Mouse (Mus musculus) mature B cell (primary cell): ENCODE measurements around the gene Tubd1.
"Not testable (repeated sequence)": the region's sequence is repeated elsewhere in the genome, so short reads cannot be mapped to it uniquely, and the experiment has no call there.

Experiments used
- in situ Hi-C: fragments of 300-500 bp; cut with MboI; formaldehyde crosslinking; loops from 2 replicates; pipeline ENCODE4 v1.14.3; 2019

The Tubd1 gene

DNA sequence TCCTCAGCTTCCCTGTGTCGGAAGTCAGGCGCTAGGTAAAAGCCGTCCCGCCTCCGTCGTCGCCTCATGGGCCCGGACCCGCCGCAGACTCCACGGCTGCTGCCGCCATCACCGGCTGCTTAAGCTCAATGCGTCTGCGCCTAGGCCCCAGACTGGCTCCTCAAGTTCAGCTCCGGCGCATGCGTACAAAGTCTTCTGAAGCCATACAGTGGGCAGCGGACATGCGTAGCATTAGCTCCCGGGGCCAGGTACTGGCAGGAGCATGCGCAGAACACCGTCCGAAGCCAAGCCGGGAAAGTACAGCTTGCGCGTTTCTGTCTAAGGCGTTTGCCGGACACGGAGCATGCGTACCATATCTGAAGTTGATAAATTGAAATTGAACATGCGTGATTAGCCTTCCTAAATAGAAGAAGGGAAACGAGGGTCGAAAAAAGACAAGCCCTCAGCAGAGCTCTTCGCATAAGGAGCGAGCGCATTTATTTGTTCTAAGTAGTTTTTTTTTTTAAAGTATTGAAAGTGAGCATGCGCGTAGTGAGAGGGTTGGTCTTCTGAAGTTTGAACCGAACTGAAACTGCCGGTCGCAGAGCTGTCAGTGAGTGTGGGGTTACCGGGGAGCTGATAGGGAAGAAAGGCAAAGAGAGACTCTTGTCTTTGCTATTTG, at the start of gene Tubd1, which contains the start of gene Rps6kb1:
Tubd1 (plus strand) TSS at position 353 of the 661 bp plus-strand sequence.
Rps6kb1 (minus strand) TSS at position 167 of the 661 bp plus-strand sequence.
- in situ Hi-C loops = no loop called here

DNA sequence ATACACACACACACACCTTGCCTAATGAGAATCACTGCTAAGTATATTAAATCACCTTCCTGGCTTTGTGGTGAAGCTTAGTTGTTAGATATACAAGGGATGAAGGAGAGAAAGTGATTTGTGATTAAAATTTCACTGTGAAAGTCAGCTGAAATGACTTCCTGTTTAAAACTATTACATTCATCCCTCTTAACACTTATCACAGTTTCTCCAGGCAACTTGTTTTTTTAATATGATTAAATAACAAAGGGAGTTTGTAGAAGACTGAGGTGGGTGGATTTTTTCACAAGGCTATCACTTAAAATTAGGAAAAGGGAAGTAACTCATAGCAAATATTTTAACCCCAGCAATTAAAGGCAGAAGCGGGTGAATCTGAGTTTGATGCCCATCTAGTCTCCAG, 47.4 kb upstream of the Tubd1 start:
- in situ Hi-C loops = no loop called here

DNA sequence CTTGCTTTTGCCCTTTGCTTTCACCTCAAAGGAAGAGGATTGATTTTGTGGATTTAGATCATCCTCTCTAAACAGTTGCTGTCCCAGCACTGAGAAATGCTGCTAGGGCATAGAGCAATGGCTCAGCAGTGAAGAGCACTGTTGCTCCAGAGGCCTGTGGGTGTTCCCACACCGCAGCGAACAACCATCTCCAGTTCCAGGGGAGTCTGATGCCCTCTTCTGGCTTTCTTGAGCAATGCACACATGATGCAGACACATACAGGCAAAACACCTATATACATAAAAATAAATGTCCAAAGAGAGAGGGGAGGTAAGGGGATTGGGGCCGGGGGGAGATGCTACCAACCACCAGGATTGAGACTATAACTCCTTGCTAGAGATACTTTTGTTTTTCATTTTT, 46.9 kb upstream of the Tubd1 start:
- in situ Hi-C loops = no loop called here

DNA sequence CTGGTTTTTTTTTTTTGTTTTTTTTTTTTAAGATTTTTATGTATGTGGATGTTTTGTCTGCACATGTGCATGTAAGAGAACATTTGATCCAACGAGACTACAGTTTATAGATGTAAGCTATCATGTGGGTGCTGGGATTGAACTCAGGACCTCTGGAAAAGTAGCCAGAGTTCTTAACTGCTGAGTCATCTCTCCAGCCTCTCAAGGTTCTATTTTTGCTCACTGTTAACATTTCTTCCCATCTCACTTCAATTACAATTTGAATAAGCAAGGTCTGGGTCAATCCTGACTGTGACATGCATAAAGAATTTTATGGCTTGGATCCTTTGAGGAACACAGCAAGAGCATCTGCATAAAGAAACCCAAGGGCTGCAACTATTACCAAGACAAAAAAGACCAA, 44.0 kb upstream of the Tubd1 start:
- in situ Hi-C loops = no loop called here

DNA sequence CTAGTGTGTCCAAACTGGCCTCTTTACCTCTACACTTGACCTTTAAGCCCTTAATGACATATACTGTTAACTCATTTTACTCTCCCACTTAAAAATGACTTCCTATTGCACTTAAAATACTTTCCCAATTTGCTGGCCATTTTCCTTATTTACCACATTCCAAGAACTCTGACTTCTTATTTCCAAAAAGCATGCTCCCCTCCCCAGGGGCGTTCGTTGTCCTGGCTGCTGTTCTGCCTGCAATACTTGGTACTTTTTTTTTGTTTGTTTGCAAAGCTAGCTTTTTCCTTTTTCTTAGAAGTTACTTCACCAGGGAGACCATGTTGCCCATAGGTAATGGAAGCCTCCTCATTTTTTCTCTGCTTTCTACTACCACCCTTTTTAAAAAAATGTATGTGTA, 41.7 kb upstream of the Tubd1 start:
- in situ Hi-C loops = no loop called here

DNA sequence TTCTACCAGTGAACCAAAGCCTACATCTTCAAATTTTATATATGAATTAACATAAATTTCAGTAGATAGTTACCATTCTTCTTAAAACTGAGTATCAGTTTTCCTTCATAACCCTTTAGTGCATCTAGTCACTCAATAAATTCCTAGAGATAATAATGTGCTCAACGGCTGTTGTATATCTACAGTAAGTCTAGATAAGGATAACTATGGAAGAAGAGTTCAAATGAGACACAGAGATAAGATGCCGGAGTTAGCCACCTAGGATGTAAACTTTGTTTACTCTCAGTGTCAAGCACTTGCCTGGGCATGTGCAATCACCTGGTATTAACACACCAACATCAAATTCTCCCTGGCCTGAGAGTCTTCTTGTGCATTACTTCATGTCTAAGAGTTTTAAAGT, 37.5 kb upstream of the Tubd1 start:
- in situ Hi-C loops = no loop called here

DNA sequence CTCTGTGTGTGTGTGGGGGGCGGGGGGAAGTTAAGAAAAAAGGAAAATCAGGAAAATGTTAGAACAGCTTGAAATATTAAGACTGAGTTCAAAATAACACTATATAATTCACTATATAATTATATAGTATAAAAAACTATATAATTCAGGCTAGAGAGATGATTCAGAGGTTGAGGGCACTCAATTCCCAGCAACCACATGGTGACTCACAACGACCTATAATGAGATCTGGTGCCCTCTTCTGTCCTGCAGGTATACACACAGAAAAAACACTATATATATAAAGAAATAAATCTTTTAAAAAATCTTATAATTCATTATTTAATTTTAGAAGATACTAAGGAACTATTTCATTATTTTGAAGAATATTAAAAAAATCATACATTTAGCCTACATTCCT, 36.8 kb upstream of the Tubd1 start:
- in situ Hi-C loops = no loop called here

DNA sequence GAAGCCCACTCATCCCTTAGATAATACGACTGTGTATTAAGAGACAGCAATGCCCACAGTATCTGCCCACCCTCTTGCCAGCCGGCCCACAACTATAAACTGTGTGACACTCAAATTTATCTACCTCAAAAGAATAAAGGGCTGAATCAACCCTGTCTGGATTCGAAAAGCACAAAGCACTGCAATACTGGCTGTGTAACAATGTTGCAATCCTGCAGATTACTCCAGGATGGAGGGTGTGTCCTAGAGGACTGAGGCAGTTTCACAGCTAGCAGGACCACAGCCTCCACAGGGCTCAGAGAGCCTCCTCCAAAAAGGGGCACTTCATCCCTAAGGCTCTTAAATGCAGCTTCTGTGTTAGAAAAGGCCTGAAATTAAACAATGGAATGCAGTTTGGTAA, 28.2 kb upstream of the Tubd1 start:
- in situ Hi-C loops = no loop called here

DNA sequence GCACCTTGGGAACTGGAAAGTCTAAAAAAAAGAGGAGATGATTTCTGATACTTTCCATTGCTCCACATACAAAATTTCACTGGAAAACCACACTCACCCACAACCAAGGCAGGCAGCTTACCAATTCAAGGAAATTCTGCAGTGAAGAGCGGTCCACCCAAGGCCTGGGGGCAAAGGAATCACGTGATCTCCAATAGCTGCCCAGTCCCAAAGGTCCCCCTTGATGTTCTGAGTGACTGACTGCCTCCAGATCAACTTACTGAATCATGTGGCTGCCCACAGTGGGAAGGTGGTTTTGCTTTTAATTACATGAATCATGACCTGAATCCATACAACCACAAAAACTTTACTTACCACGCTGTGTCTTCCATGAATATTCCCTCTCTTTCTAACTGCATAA, 27.6 kb upstream of the Tubd1 start:
- in situ Hi-C loops = no loop called here

DNA sequence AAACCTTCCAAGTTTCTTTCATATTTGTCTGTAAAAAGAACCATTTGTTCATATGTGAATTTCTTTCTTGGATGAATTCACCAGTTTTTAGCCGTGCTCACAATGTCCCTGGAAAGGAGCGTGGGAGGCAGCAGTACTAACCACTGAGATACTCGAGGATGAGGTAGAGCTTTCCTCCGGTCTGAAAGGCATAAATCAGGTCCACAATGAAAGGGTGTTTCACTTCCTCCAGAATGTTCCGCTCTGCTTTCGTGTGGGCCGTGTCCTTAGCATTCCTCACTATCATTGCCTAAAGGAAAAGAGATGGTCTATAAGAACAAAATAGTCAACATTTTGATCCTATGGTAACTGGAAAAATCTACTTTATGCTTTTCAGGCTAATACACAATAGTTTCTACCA, 25.0 kb upstream of the Tubd1 start:
- in situ Hi-C loops = no loop called here

DNA sequence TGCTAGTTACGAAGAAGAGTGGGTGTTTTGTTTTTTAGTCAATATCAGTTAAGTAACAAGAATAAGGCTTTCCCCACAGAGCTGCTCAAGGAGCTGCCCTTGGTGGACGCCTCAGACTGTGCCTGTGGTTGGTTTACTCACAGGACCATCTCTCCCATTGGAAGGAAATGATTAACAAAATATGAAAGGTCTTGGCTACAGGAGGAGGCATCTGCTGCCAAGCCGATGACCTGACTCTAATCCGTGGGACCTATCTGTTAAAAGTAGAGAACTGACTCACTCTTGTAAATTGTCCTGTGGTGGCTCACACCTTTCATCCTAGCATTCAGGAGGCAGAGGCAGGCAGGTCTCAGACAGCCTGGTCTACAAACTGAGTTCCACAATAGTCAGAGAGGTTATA, 17.3 kb upstream of the Tubd1 start:
- in situ Hi-C loops = no loop called here

DNA sequence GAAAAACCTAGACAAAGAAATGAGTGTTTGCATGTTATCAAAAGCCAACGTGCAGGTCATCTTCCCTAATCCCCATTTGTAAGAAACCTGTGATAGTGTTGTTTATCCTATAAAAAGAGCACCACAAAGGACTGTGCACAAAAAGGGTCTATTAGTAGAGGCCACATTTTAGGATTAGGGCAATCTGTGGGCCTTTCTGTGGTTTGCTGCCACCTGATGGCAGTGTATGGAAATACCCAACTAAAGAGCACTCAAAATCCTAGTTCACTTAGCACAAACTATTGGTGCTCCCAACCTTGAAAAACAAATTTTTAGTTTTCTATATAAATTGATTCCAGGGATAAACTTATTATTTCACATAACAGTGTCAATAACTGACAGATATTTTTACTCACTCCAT, 12.0 kb upstream of the Tubd1 start:
- in situ Hi-C loops = no loop called here

DNA sequence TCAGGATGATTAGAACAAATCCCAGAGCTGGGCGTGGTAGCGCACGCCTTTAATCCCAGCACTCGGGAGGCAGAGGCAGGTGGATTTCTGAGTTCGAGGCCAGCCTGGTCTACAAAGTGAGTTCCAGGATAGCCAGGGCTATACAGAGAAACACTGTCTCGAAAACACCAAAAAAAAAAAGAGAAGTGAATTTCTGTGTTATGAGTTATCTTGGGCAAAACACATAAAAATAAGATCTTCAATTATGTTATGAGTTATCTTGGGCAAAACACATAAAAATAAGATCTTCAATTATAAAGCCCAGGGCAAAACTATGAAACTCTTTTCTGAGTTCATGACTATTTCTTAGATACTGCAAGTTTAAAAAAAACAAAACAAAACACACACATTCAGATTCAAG, 11.5 kb upstream of the Tubd1 start:
- in situ Hi-C loops = not testable (repeated sequence)

DNA sequence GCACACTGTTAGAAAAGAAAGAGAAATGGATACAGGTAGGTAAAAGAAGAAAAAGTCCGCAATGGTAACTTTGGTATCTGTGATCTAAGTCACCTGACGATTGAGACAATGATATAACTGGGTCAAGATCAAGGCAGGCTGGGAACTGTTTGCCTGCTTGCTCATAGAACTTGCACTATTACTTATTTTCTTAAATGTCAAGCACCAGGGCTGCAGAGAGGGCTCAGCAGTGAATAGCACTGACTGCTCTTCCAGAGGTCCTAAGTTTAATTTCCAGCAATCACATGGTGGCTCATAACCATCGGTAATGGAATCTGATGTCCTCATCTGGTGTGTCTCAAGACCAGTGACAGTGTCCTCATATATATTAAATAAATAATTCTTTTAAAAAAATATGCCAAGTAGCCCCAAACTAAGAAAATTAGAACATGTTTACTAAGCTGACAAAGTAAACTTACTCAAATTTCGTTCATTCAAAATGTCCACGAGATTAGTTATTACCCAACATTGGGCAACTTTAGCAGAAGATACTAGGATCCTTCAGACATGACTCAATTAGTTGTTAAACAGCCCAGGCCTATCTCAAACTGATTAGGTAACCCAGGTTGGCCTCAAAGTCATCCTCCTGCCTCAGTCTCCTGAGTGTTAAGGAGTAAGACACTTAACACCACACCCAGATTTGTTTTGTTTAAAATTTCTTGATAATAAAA, 10.4 kb upstream of the Tubd1 start:
- in situ Hi-C loops = no loop called here

DNA sequence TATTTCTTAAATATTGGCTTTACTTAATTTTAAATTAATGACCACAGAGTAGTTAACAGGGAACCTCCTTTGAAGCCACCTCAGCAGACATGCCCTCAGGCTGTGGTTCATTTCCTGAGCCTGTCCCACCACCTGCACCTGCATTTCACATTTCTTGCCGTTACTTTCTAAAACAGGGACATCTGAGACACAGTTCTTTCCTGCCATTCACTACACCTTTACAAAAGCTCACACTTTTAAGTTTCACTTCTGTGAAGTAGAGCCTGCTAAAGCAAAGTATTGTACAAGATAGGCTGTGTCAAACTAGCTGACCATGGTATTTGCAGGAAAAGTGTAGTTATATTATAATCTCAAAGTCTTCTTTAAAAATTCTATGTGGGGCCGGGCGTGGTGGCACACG, 6.0 kb upstream of the Tubd1 start:
- in situ Hi-C loops = no loop called here

DNA sequence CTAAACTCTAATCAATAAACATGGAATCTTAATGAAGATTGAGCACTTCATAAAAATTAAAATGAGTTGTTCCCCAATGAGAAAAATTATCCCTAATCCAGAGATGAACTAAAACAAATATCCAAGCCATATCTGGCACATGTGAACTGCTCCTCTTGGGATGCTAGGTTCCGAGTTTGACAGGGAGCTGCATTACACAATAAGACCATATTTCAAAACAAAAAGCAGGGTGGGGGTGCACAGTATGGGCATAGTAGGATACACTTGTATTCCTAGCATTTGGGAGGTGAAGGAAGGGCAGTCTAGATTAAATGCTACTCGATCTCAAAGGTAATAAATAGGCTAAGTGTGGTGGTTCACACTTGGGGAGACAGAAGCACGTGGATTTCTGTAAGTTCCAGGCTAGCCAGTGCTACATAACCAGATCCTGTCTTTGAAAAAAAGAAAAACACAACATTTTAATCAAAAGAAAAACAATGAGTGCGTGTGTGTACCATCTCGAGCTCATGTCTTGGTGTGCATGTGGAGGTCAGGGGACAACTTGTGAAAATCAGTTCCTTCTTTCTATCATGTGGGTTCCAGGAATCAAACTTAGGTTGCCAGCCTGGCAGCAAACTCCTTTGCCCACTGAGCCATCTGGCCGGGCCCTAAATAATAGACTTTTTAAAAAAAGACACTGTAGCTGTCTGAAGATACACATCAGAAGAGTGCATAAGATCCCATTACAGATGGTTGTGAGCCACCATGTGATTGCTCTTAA, 4.9 kb upstream of the Tubd1 start:
- in situ Hi-C loops = no loop called here

DNA sequence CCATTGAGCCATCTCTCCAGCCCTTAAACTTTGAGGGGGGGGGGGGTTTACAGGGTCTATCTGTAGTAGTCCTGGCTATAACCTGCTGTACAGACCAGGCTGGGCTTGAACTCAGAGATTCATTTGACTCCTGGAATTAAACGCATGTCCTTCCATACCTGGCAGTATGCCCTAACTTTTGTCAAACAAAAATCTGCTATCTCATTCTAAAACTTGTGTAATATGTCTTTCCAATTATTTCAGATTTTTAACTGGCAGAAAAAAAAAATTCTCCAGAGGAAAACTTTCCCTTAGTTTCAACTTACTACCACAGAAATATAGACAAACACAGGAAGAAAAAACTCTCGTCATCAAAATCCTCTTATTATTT, 4.3 kb upstream of the Tubd1 start:
- in situ Hi-C loops = no loop called here

DNA sequence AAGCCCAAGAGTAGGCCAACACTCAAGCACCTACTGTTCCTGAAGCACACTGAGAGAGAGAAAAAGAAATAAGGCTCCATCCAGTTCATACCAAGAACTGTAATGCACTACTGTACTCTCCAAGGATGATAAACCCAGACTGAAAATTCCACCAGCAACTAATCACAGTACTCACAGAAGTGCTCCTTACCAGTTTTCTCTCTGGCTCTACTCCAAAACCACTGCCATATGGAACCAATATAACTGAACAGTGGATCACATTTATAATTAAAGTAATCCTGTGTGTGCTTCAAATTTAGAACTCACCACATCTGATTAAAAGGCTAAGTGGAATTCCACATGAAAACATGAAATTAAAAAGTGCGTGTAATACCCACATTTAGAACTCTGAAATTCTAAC, 1.9 kb upstream of the Tubd1 start:
- in situ Hi-C loops = no loop called here

DNA sequence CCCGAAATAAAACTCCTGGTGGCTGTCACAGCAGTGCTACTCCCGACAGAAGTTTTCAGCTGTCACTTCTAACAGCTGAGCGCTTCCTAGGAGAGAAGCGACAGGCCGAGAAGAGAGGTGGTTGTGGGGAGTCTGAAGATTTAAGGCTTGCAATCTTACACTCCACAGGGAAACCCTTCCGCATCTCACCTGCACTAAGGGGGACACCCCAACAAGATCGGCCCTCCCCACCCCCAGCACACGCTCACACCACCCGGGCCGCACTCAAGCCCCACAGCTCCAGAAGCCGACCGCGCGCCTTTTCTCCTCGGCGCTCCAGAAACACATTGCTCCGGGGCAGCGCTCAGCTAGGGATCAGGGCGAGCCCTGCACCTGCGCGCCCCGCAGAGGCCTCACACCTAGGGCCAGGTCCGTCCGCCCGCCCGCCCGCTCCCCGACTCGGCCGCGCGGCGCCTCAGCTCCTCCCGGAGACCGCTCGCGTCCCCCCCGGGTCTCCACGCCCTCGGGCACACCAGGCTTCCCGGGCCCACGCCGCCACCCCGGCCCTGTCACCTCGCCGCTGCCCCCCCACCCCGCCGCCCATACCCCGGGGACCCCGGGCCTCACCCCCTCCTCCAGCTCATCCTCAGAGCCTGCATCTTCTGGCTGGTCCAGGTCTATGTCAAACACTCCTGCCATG, 692 bp upstream of the Tubd1 start:
- in situ Hi-C loops = no loop called here

DNA sequence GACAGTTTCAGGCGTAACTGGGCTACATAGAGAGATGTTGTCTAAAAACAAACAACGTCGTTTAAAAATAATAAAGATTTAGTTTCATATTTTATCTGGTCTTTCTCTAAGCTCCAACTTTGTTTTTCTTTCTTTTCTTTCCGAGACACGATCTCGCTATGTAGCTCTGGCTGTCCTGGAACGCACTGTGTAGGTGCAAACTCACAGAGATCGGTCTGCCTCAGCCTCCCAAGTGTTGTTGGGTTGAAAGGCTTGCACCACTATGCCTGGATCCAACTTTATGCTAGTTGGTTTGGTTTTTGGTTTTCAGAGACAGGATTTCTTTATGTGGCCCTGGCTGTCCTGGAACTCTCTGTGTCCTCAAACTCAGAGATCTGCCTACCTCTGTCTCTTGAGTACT, 765 bp downstream of the Tubd1 start:
- in situ Hi-C loops = no loop called here

DNA sequence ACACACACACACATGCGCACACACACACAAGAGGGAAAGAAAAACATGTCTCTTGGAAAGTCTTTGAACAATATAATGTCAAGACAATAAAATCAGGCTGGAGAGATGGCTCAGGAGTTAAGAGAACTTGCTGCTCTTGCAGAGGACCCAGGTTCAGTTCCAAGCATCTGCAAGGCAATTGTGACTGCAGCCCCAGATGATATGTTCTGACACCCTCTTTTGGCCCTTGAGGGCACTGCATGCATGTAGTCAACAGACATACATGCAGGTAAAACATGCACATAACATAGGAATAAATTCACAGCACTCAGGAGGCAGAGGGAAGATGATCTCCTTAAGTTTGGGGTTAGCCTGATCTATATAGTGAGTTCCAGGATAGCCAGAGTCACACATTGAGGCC, 2.6 kb downstream of the Tubd1 start:
- in situ Hi-C loops = no loop called here

DNA sequence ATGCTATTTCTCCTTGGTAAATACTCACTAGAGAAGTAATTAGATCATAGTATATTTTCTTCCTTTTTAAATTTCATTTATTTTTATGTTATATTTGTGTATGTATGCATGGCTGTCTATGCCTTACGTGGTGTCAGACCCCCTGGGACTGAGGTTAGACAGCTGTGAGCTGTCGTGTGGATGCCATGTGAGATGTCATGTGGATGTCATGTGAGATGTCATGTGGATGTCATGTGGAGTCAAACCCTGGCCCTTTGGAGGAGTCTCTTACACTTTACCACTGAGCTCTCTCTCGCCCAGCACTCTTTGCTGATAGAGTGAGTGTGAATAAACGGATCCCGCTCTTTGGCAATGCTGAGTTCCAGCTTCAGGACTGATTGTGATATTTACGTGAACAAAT, 8.7 kb downstream of the Tubd1 start:
- in situ Hi-C loops = no loop called here

DNA sequence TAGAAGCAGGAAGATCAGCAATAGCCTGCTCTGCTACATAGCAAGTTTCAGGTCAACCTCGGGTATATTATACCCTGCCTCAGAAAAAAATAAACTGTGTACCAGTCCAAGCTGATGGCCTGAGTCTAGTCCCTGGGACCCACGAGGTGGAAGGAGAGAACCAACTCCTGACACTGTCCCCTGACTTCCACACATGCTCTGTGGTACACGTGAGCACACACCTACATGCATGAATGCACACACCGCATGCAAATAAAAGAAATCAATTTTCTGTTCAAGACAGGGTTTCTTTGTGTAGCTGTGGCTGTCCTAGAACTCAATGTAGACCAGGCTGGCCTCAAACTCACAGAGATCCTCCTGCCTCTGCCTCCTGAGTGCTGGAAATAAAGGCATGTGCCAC, 13.5 kb downstream of the Tubd1 start:
- in situ Hi-C loops = no loop called here
